Mouse (Mus musculus) ES-Bruce4 (cell line): ENCODE measurements at regions not wholly inside any gene's neighbourhood (a gene's known extent, or its start where the extent isn't known, plus 50 kb on each side); places are given as distances from the start of the nearest gene placed in this dataset.
A peak's percentile ranks its signal among the peaks of the same experiment; 100 is the strongest.

Experiments used
- CTCF ChIP-seq: IDR thresholded peaks from one replicate; pipeline ENCODE4 v1.8.1; 2011; ENCODE audit warnings: low read depth, low read length
- EP300 ChIP-seq: IDR thresholded peaks from 2 replicates; pipeline ENCODE4 v1.6.1; 2011; ENCODE audit warnings: low read depth, low read length; ENCODE audit not compliant: insufficient read depth
- POLR2A ChIP-seq: IDR thresholded peaks from one replicate; pipeline ENCODE4 v1.8.1; 2011; ENCODE audit warnings: low read length; ENCODE audit not compliant: insufficient read depth

GRCm38 (mm10) chr4:135066766-135067479 lies 53.5 kb upstream of the Runx3 start:
- TF ChIP-seq CTCF (peak; percentile 92), POLR2A (no peak), EP300 (no peak)
